Mouse (Mus musculus): ENCODE measurements around the gene Armcx6.
A peak's percentile ranks its signal among the peaks of the same experiment; 100 is the strongest.

DNA sequence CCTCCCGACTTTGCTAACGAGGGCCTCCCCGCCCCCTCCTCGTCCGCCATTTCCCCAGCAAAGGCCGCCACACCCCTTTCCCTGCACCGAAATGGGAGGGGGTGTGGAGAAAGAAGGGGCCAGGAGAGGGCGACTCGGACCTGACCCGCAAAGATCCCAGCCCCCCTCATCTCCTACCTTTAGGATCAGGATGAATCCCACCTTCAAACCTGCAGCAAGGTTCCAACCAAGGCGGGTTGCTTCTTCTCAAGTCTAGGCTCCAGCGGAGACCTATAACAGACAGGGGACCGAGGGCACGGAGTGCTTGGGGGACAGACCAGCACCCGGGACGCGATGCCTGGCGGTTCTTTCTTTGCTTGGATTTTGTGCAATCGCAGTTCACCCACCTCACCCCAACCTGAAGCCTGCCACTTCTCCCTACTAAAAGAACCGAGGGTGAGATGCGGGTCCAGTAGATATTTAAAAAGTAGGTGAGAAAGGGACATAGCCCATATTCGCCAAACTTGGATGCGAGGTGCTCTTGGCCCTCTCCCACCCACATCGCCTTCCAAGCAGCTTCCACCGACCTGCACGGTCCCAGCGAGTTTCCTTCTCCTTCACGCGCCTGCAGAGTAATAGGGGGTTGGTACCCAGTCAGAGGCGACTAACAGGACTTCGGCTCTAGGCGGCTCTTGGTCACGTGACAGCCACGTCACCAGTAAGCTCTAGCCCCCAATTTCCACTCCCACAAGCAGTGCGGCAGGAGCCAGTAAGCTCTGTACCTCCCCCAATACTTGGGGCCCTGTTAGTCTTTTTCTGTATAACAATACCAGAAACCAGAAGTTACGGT, at the start of gene Armcx6:
- TF ChIP-seq CTCF (IDR thresholded peaks at IDR 0.05) (peak; percentile 30), EP300 (IDR thresholded peaks at IDR 0.05) (no peak)

Data from lung, postnatal 0 days (tissue).